Mouse (Mus musculus): ENCODE results near the gene Gm128. TPM values are rescaled to one million over a fixed set of nuclear protein-coding genes. Genes with fewer than 3 reads are reported as not detected.

Gm128 gene
- total and polyA plus RNA-seq, 3 experiments = 0.16 TPM; not detected in 2

DNA sequence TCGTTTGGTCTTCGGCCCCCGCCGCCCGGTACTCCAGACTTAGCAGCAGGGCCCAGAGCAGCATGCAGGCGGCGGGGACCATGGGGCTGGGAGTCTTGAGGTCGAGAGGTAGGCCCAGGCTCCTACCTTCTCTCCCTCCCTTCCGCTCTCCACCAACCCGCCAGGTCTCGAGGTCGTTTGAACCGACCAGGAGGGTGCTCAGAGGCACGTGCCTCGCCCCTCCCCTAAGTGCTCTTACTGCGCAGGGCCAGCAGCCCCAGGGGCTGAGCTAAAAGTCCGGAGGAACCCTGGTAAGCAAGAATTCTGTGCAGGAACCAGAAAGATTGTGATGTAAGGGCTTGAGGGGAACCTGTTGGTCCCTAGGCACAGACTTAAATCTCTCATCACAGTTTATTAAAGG, 498 bp downstream of the Gm128 start:
- DNase-seq = no peak
- no peaks in the 10 kb centered on the region for H3K79me2 ChIP-seq (replicated peaks; ENCODE audit: control insufficient read depth, insufficient read depth, low read length)
- H3K27me3 ChIP-seq (ENCODE audit: control insufficient read depth, insufficient read depth, low read length) = no peaks in the 10 kb centered on the region
- H3K27ac ChIP-seq = no peak overlapping the region
- TF ChIP-seq POLR2A (IDR thresholded peaks at IDR 0.05; ENCODE audit: insufficient read depth, low read depth, low read length) (no peak), EP300 (IDR thresholded peaks at IDR 0.05; ENCODE audit: insufficient read depth, low read depth, low read length) (no peak), CTCF (IDR thresholded peaks at IDR 0.05) (no peak)
- no peak overlapping the region for H3K4me3 ChIP-seq
- intact Hi-C loops (cut with DNase I) = no loop called here
- peaks cover 5% of the 10 kb centered on the region for H3K4me1 ChIP-seq (ENCODE audit: control insufficient read depth, insufficient read depth, low read length)
- 58% methylated on average over 15 of the region's 17 CpGs for WGBS
- no peak overlapping the region for H3K9ac ChIP-seq (ENCODE audit: low read depth, low read length)
- no peaks in the 10 kb centered on the region for H3K36me3 ChIP-seq (ENCODE audit: control insufficient read depth, insufficient read depth, low read length)

DNA sequence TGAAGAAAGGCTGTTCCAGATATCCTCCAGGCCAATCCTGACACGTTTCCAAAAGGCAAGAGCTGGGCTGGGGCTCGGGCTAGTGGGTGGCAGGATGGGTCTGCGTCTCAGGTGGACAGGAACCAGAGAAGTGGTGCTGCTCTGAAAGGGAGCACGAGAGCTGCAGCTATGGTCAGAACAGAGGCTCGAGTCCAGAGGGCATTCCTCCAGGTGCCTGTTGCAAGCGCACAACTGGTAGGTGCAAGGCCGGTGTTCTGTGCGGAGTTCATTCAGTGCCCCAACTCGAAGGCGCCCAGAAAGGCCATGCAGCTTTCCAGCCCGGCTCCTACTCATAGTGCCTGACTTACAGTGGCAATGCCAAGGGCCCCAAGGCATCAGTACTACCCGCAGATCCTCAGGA, 1.4 kb downstream of the Gm128 start:
- Histone ChIP-seq H3K36me3 (ENCODE audit: control insufficient read depth, insufficient read depth, low read length) (no peaks in the 10 kb centered on the region), H3K27ac (no peak overlapping the region), H3K9ac (ENCODE audit: low read depth, low read length) (no peak overlapping the region), H3K27me3 (ENCODE audit: control insufficient read depth, insufficient read depth, low read length) (no peaks in the 10 kb centered on the region), H3K4me3 (no peak overlapping the region), H3K79me2 (replicated peaks; ENCODE audit: control insufficient read depth, insufficient read depth, low read length) (no peaks in the 10 kb centered on the region), H3K4me1 (ENCODE audit: control insufficient read depth, insufficient read depth, low read length) (peaks cover 5% of the 10 kb centered on the region)
- no peak for DNase-seq
- 83% methylated on average over 12 of the region's 12 CpGs for WGBS
- intact Hi-C loops (cut with DNase I) = no loop called here
- TF ChIP-seq CTCF (IDR thresholded peaks at IDR 0.05) = no peak
- no peak for TF ChIP-seq EP300 (IDR thresholded peaks at IDR 0.05; ENCODE audit: insufficient read depth, low read depth, low read length)
- TF ChIP-seq POLR2A (IDR thresholded peaks at IDR 0.05; ENCODE audit: insufficient read depth, low read depth, low read length) = no peak

DNA sequence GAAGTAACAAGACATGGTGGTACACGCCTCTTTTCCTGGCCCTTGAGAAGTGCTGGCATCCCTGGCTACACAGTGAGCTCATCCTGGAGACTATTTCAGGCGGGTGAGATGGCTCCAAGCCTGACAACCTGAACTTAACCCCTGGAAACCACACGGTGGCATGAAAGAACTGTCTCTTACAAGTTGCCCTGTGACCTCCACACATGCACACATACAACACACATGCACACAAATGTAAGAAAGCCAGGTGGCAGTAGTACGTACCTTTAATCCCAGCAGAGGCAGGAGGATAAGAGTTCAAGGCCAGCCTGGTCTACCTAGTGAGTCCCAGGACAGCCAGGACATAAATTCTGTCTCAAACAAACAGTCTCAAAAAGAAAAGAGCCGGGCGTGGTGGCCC, 2.4 kb downstream of the Gm128 start:
- H3K79me2 ChIP-seq (replicated peaks; ENCODE audit: control insufficient read depth, insufficient read depth, low read length) = no peaks in the 10 kb centered on the region
- TF ChIP-seq EP300 (IDR thresholded peaks at IDR 0.05; ENCODE audit: insufficient read depth, low read depth, low read length) = no peak
- 0 out of 2 replicates have a peak, but pooled peaks have one; percentile 2 for TF ChIP-seq CTCF (IDR thresholded peaks at IDR 0.05)
- peaks cover 5% of the 10 kb centered on the region for H3K4me1 ChIP-seq (ENCODE audit: control insufficient read depth, insufficient read depth, low read length)
- no peak overlapping the region for H3K9ac ChIP-seq (ENCODE audit: low read depth, low read length)
- H3K27ac ChIP-seq = no peak overlapping the region
- no peaks in the 10 kb centered on the region for H3K27me3 ChIP-seq (ENCODE audit: control insufficient read depth, insufficient read depth, low read length)
- no peaks in the 10 kb centered on the region for H3K36me3 ChIP-seq (ENCODE audit: control insufficient read depth, insufficient read depth, low read length)
- H3K4me3 ChIP-seq = no peak overlapping the region
- 67% methylated on average over 6 of the region's 6 CpGs for WGBS
- DNase-seq = no peak
- intact Hi-C loops (cut with DNase I) = no loop called here

DNA sequence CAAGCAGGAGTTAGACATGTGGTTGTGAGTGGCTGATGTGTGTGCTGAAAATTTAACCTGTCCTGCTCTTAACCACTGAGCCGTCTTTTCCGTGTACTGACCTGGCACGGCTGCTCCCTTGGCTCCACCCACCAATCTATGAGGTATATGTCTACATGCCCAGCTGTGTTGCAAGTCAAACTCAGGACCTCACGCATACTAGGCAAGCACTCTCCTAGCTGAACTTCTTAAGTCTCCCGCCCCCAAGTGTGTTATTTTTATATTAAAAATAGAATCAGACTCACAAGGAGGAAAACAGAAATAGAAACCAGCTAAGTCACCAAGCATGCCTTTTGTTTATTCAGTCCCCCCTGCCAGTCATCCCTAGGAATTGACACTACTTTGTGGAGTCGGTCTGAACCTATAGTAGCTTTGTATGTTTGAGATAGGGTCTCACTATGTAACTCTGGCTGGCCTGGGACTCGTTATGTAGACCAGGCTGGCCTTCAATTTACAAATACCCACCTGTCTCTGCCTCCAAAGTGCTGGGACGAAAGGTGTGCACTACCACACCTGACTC, 3.8 kb downstream of the Gm128 start:
- intact Hi-C loops (cut with DNase I) = no loop called here
- DNase-seq = no peak
- H3K79me2 ChIP-seq (replicated peaks; ENCODE audit: control insufficient read depth, insufficient read depth, low read length) = no peaks in the 10 kb centered on the region
- peak overlapping the region; percentile 36 for H3K27ac ChIP-seq
- H3K9ac ChIP-seq (ENCODE audit: low read depth, low read length) = no peak overlapping the region
- 50% methylated on average over 8 of the region's 8 CpGs for WGBS
- H3K4me1 ChIP-seq (ENCODE audit: control insufficient read depth, insufficient read depth, low read length) = peaks cover 5% of the 10 kb centered on the region
- H3K36me3 ChIP-seq (ENCODE audit: control insufficient read depth, insufficient read depth, low read length) = no peaks in the 10 kb centered on the region
- no peak for TF ChIP-seq EP300 (IDR thresholded peaks at IDR 0.05; ENCODE audit: insufficient read depth, low read depth, low read length)
- no peak for TF ChIP-seq POLR2A (IDR thresholded peaks at IDR 0.05; ENCODE audit: insufficient read depth, low read depth, low read length)
- no peak for TF ChIP-seq CTCF (IDR thresholded peaks at IDR 0.05)
- no peaks in the 10 kb centered on the region for H3K27me3 ChIP-seq (ENCODE audit: control insufficient read depth, insufficient read depth, low read length)
- H3K4me3 ChIP-seq = no peak overlapping the region

DNA sequence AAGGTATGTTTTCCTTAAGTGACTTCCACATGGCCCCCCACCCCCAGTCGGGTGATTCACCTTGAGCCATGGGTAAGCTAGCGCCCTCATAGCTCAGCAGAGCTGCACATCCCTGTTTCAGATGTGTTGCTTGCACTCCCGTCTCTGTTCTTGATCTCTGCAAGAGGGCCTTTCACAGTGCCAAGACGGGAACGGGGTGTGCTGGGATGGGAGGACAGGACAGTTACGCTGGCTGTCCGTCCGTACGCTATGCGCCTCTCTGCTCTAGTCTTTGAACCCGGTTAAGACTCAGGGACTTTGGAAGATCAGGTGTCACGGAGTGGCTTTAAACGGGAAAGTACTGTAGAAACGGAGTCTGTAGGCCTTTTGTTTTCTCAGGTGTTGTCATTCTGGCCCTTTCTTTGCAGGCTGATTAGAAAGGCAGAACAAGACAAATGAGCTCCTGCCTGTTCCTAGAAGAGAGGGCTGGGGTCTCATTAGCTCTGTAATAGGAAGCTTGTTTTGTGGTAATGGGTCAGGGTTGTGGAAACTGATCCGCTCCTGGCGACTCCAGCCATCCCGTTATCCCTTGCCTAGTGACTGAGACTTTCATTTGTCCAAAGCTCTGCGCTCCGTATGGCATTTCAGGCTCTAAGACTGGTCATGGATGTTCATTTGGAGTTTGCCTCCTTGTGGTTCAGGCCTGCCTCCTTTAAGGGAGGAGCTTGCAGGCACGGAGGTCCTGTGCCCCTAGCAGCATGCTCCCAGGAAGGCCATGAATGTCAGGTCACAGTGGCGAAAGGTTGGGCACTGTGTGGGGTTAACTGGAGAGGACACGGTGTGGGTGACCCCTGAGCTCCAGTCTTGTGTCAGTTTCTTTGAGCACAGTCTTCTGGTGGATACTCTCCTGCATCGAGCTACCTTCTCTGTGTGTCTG, 5.8 kb downstream of the Gm128 start:
- Histone ChIP-seq H3K27ac (no peak overlapping the region), H3K9ac (ENCODE audit: low read depth, low read length) (no peak overlapping the region), H3K79me2 (replicated peaks; ENCODE audit: control insufficient read depth, insufficient read depth, low read length) (no peaks in the 10 kb centered on the region; the same call in 1 of the 2 replicates), H3K4me3 (no peak overlapping the region), H3K4me1 (ENCODE audit: control insufficient read depth, insufficient read depth, low read length) (peaks cover 14% of the 10 kb centered on the region), H3K27me3 (ENCODE audit: control insufficient read depth, insufficient read depth, low read length) (no peaks in the 10 kb centered on the region), H3K36me3 (ENCODE audit: control insufficient read depth, insufficient read depth, low read length) (no peaks in the 10 kb centered on the region)
- intact Hi-C loops (cut with DNase I) = no loop called here
- TF ChIP-seq POLR2A (IDR thresholded peaks at IDR 0.05; ENCODE audit: insufficient read depth, low read depth, low read length) (no peak), EP300 (IDR thresholded peaks at IDR 0.05; ENCODE audit: insufficient read depth, low read depth, low read length) (no peak), CTCF (IDR thresholded peaks at IDR 0.05) (no peak)
- WGBS = 89% methylated on average over 23 of the region's 23 CpGs
- no peak for DNase-seq

All from heart, adult 2 months (tissue).